Mouse (Mus musculus): Measurements from ENCODE around the gene Ppp4r1.

DNA sequence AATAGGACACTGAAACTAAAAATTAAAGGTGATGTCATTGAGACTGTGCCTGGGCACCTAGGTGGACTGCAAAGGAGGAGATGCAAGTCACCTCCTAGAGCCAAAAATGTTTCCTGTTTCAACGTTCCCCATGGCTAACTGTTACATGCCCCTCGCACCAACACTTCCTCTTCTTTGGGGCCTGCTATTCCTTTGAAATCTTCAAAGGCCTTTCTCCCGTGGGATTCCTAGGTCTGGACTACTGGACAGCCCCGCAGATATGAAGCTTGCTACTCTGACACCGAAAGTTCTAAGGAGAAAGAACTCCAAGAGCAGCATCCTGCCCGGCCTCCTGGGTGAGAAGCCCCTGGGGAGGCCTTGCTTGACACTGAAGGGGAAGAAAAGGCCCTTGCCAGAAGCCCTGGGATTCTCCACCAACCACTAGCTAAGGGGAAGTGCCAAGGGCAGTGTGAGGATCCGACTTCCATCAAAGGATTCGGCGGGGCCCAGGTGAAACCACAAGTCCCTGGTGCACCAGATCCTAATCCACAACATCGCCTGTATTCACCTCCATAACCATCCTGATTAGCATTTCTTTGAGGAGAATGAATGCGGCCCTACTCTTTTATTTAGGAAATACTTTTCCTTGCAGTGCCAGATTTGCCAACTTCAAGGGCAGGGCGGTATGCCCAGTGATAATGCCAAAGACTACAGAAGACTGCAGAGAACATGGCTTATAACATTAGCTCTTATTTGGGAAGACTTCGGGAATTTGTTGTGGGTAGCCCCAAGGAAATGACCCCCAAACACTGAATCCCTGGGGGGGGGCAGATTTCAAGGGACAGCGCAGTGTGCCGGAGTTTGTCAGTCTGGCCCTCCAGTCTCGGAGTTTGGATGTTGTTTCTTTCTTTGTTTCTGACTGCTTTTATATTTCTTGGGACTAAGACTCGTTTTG lies 11.1 kb upstream of the Ppp4r1 start:
- no peak for TF ChIP-seq CTCF (IDR thresholded peaks at IDR 0.05; ENCODE audit: control insufficient read depth, insufficient read depth, insufficient replicate concordance, low read depth, low read length)
- TF ChIP-seq POLR2A (IDR thresholded peaks at IDR 0.05; ENCODE audit: control insufficient read depth, low read depth, low read length) = no peak

All from testis, adult 2 months (tissue).